In the genomic region with DNA sequence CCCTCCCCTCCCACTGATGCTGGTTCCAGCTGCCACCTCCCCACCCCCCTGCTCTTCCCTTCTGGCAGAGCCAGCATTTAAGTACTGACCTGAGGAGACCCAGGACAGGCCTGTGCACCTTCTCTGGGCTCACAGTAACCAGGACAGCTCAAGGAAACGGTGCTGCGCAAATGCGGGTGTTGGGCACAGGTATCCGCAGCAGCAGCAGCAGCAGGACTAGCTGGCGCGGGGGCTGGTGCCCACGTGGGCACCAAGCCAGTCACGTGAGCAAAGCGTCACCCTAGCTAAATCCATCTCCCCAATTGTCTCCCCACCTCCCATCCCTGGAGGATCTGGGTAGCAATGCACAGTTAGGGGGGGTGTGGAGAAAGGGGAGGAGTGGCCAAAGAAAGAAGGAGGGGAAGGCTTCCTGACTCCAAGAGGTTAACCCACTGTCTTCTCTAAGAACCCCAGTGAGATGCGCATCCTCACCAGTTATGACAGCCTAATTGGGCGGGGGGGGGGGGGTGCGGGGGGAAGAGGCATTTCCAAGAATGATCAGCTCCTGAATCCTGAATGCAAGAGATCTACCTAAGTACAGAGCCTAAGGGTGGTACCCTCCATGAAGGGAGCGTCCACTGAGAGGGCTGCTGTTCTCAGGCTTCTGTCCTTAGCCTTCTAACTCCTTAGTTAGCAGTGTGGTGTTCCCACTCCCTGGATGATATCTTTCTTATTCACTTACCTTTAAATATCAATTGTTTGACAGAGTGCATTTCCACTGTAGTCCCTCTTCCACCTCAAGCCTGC, we compare ENCODE assay signal across 9 mouse cellular contexts. TPM values are rescaled to one million over a fixed set of nuclear protein-coding genes. Genes with fewer than 3 reads are reported as not detected.
DNase-seq lines count a peak whose midpoint lies in the region; ATAC-seq lines count a peak whose summit lies in the region.
"Had no signal": no experiment of that assay in that cellular context is flagged by ENCODE, and none has a peak within 500 bp of the region (broad histone marks: within the 10 kb centered on the region; RNA-seq: fewer than 3 reads in every experiment).

Gene Tceal6 (minus strand): TSS at position 252 of the 786 bp plus-strand sequence.

- H3K27ac ChIP-seq in hindbrain, embryonic 10.5 days, result no peak within 1 kb of the TSS

- H3K4me1 ChIP-seq in hindbrain, embryonic 10.5 days (replicated peaks), result no peaks in the 10 kb centered on the region; the same call in 1 of the 2 replicates
- H3K4me1 ChIP-seq: megakaryocyte, embryonic 14.5 days had no signal

- H3K4me3 ChIP-seq in hindbrain, embryonic 10.5 days, result peak within 1 kb of the TSS; percentile 50
- H3K4me3 ChIP-seq: megakaryocyte, embryonic 14.5 days had no signal

- intact Hi-C loops in left cerebral cortex, postnatal 14 days (cut with DNase I), result no loop called here

- DNase-seq in brain, adult 2 months (ENCODE audit: low read depth, low spot score), result peak; percentile 89
- DNase-seq in cerebellum, adult 9-10 months, result peak; percentile 57
- peak; percentile 3 for DNase-seq in hindbrain, embryonic 10.5 days (ENCODE audit: low spot score)
- DNase-seq in left cerebral cortex, postnatal 14 days (ENCODE audit: low spot score in 2 of 2), result peak; percentile 32 to 43
- DNase-seq in retina, postnatal 1 day, result peak; percentile 61
- no peak for DNase-seq in ovary, postnatal 14 days (ENCODE audit: low spot score)
- DNase-seq in ovary, adult 18-20 months (ENCODE audit: low spot score), result no peak

- no peaks in the 10 kb centered on the region for H3K36me3 ChIP-seq in hindbrain, embryonic 10.5 days

- peaks cover 30% of the 10 kb centered on the region for H3K27me3 ChIP-seq in hindbrain, embryonic 10.5 days (ENCODE audit: insufficient read depth, poor library complexity, severe bottlenecking)

- 21% methylated on average over 13 of the region's 13 CpGs for WGBS in hindbrain, embryonic 10.5 days

- no peak for ATAC-seq in erythroblast, adult 5-6 weeks (replicated peaks; ENCODE audit: low FRiP score, poor library complexity, severe bottlenecking)

- H3K9me3 ChIP-seq in hindbrain, embryonic 10.5 days, result no peaks in the 10 kb centered on the region
- H3K9me3 ChIP-seq: megakaryocyte, embryonic 14.5 days had no signal

RNA-seq across cellular contexts. Expression of gene Tceal6, which starts in this region (rescaled TPM):
- polyA plus RNA-seq in hindbrain, embryonic 10.5 days (2016; fragmentation: Nextera tagmentation; extraction: Ambion mirVana), result 0.61 and 1.8 TPM in 2 replicates
- 10 to 100 TPM; 77.9 to 86.0 TPM for total RNA-seq in left cerebral cortex, postnatal 14 days (2021)
- not detected in 2 replicates for total RNA-seq in erythroblast, adult 5-6 weeks (2015; ENCODE audit: low replicate concordance)
- total RNA-seq in erythroblast, adult 5-6 weeks (2017; ENCODE audit: low replicate concordance), result not detected in 2 replicates

Comparison
In these comparisons a context has a peak if more than half of its experiments do, and no peak if none do; other contexts are left out.
1. RNA of gene Tceal6 (total RNA-seq): 77.9 to 86.0 TPM in left cerebral cortex, postnatal 14 days; not detected in erythroblast, adult 5-6 weeks; every median in the first group is over 10 times any median in the second.
2. DNase-seq: peak in brain, adult 2 months (single experiment), cerebellum, adult 9-10 months (single experiment), hindbrain, embryonic 10.5 days (single experiment), left cerebral cortex, postnatal 14 days (2 of 2) and retina, postnatal 1 day (single experiment); none in ovary, postnatal 14 days (single experiment) and ovary, adult 18-20 months (single experiment).